Mouse (Mus musculus) liver, embryonic 14.5 days (tissue): ENCODE results near the gene Ifna6. TPM values are rescaled to one million over a fixed set of nuclear protein-coding genes. Genes with fewer than 3 reads are reported as not detected.
A peak's percentile ranks its signal among the peaks of the same experiment; 100 is the strongest.

Experiments used
- ATAC-seq: fragments of 200-750 bp; cut with Nextera tagmentation; 2 replicates; pipeline ENCODE4 v1.8.0; 2017; ENCODE audit warnings: moderate number of reproducible peaks, mild to moderate bottlenecking, moderate library complexity; ENCODE audit not compliant: insufficient read depth
- DNase-seq, 3 experiments: peaks; one replicate each; pipeline ENCODE4 v3.0.0-alpha.2; 2012 to 2013; ENCODE audit warnings: low read depth in 3 of 3, low spot score in 3 of 3
- H3K27ac ChIP-seq: fragments of 300-500 bp; sonication (generic); 2 replicates; pipeline ENCODE4 v1.5.1; 2014; ENCODE audit warnings: moderate library complexity, mild to moderate bottlenecking, control low read depth, inconsistent platforms
- H3K27me3 ChIP-seq: fragments of 300-500 bp; sonication (generic); 2 replicates; pipeline ENCODE4 v1.6.1; 2014; ENCODE audit warnings: mild to moderate bottlenecking, low read length, moderate library complexity; ENCODE audit not compliant: control insufficient read depth, insufficient read depth
- H3K36me3 ChIP-seq: fragments of 300-500 bp; sonication (generic); replicated peaks from 2 replicates; pipeline ENCODE4 v1.6.1; 2014; ENCODE audit warnings: low read depth; ENCODE audit not compliant: control insufficient read depth, insufficient read depth
- H3K4me1 ChIP-seq, 2 experiments: fragments of 200-500 bp in 1 of 2; fragments of 300-500 bp in 1 of 2; sonication (generic) in 1 of 2; replicated peaks; 2 replicates each; pipeline ENCODE4 v1.6.1; 2012 to 2014; ENCODE audit warnings: antibody characterized with exemption in 1 of 2, inconsistent platforms in 1 of 2, low read length in 1 of 2; ENCODE audit not compliant: control insufficient read depth in 2 of 2, insufficient read depth in 2 of 2
- H3K4me2 ChIP-seq: fragments of 300-500 bp; sonication (generic); 2 replicates; pipeline ENCODE4 v1.6.1; 2014; ENCODE audit warnings: low read depth, mild to moderate bottlenecking, control low read depth, moderate library complexity
- H3K4me3 ChIP-seq, 2 experiments: fragments of 200-500 bp in 1 of 2; fragments of 300-500 bp in 1 of 2; sonication (generic) in 1 of 2; 2 replicates each; pipeline ENCODE4 v1.5.1; 2012 to 2014; ENCODE audit warnings: low read depth in 2 of 2, low read length in 2 of 2, mild to moderate bottlenecking in 2 of 2, control low read depth in 1 of 2, inconsistent platforms in 1 of 2, moderate library complexity in 1 of 2; ENCODE audit not compliant: insufficient read depth in 1 of 2
- H3K9ac ChIP-seq: fragments of 300-500 bp; sonication (generic); replicated peaks from 2 replicates; pipeline ENCODE4 v1.6.1; 2014; ENCODE audit warnings: mild to moderate bottlenecking, control low read depth, moderate library complexity
- H3K9me3 ChIP-seq: fragments of 300-500 bp; sonication (generic); 2 replicates; pipeline ENCODE4 v1.6.1; 2016; ENCODE audit warnings: low read length, mixed read lengths; ENCODE audit not compliant: control insufficient read depth
- CTCF ChIP-seq: IDR thresholded peaks from 2 replicates; pipeline ENCODE4 v1.5.1; 2016; ENCODE audit warnings: antibody characterized with exemption, low read depth, control low read depth
- EP300 ChIP-seq: IDR thresholded peaks from 2 replicates; pipeline ENCODE4 v1.6.1; 2016; ENCODE audit warnings: antibody characterized with exemption, low read depth
- WGBS: fragments of 180-500 bp; shearing (Covaris S2); extraction: QIAGEN DNeasy Blood & Tissue Kit; methylation state at CpG from one replicate; pipeline ENCODE4 v1.1.7; 2014; ENCODE audit not compliant: insufficient replicate concordance; 5-methylcytosine and 5-hydroxymethylcytosine counted together
- polyA plus RNA-seq, 2 experiments: library from polyadenylated mRNA; depleted of rRNA in 1 of 2; stranded (reverse) in 1 of 2; unstranded in 1 of 2; fragments of >200 nt; fragmentation: Nextera tagmentation in 1 of 2; extraction: Ambion mirVana in 1 of 2; gene quantifications; 2 replicates each; pipeline versions ENCODE4 v1.2.1 to v1.2.3; 2012 to 2014

Ifna6 gene
- polyA plus RNA-seq, 2 experiments = not detected

- no peaks in the 10 kb centered on the region for H3K36me3 ChIP-seq
- H3K9me3 ChIP-seq = no peaks in the 10 kb centered on the region
- H3K27ac ChIP-seq = no peak overlapping the region
- WGBS = 0% methylated on average over 8 of the region's 8 CpGs
- peaks cover 3 to 7% of the 10 kb centered on the region in 2 experiments; a peak in 2 of 4 replicates for H3K4me1 ChIP-seq
- TF ChIP-seq CTCF (peak; percentile 97), EP300 (no peak)
- peak; percentile 61 for ATAC-seq
- DNase-seq = peak; percentile 45 to 70 (median 51)
- H3K4me3 ChIP-seq = peak overlapping the region; percentile 70 to 87; a peak in 3 of 4 replicates
- peak overlapping the region; percentile 75 for H3K9ac ChIP-seq
- H3K4me2 ChIP-seq = peak overlapping the region; percentile 81
- no peaks in the 10 kb centered on the region for H3K27me3 ChIP-seq
Observed at GRCm38 (mm10) chr4:88867366-88867925, 40.2 kb downstream of the Ifna6 start.

GRCm38 (mm10) chr4:88867926-88868911 is 41.0 kb downstream of the Ifna6 start:
- Histone ChIP-seq H3K4me1 (peaks cover 3 to 7% of the 10 kb centered on the region in 2 experiments; a peak in 2 of 4 replicates), H3K9me3 (no peaks in the 10 kb centered on the region), H3K27ac (0 out of 2 replicates have a peak overlapping the region, but pooled peaks have one; percentile 10), H3K27me3 (no peaks in the 10 kb centered on the region), H3K36me3 (no peaks in the 10 kb centered on the region), H3K4me2 (peak overlapping the region; percentile 81), H3K4me3 (peak overlapping the region; percentile 70 to 87), H3K9ac (peak overlapping the region; percentile 75)
- TF ChIP-seq EP300 = no peak
- TF ChIP-seq CTCF = no peak
- peak; percentile 41 to 50 (median 49) for DNase-seq
- ATAC-seq = peak; percentile 76
- WGBS = 7% methylated on average over 31 of the region's 31 CpGs

- 0% methylated on average over 2 of the region's 2 CpGs for WGBS
- peaks cover 15 to 21% of the 10 kb centered on the region in 2 experiments for H3K4me1 ChIP-seq
- H3K4me2 ChIP-seq = no peak overlapping the region
- DNase-seq (peak in 2 of 3 experiments; percentile 35 to 38), ATAC-seq (no peak)
- no peak overlapping the region for H3K27ac ChIP-seq
- no peak overlapping the region for H3K4me3 ChIP-seq
- no peaks in the 10 kb centered on the region for H3K27me3 ChIP-seq
- H3K36me3 ChIP-seq = no peaks in the 10 kb centered on the region
- peak; percentile 67; the same call in 1 of the 2 replicates for TF ChIP-seq CTCF
- TF ChIP-seq EP300 = no peak
- no peak overlapping the region for H3K9ac ChIP-seq
- no peaks in the 10 kb centered on the region for H3K9me3 ChIP-seq
Observed at GRCm38 (mm10) chr4:88872691-88873090, 45.5 kb downstream of the Ifna6 start.

- H3K27me3 ChIP-seq = no peaks in the 10 kb centered on the region
- ATAC-seq = peak; percentile 90
- no peak overlapping the region for H3K9ac ChIP-seq
- no peak overlapping the region for H3K27ac ChIP-seq
- DNase-seq = peak; percentile 55 to 59 (median 58)
- TF ChIP-seq CTCF = no peak
- peak; percentile 26; the same call in 1 of the 2 replicates for TF ChIP-seq EP300
- H3K4me3 ChIP-seq = no peak overlapping the region
- H3K4me2 ChIP-seq = peak overlapping the region; percentile 43
- H3K4me1 ChIP-seq = peaks cover 16 to 29% of the 10 kb centered on the region in 2 experiments
- no peaks in the 10 kb centered on the region for H3K36me3 ChIP-seq
- no peaks in the 10 kb centered on the region for H3K9me3 ChIP-seq
- 10% methylated on average over 4 of the region's 4 CpGs for WGBS
Observed at GRCm38 (mm10) chr4:88875435-88876095, 48.3 kb downstream of the Ifna6 start.
